Comparison of ENCODE assay signal across 16 mouse cellular contexts in genomic region chr13:90463381-90463780, GRCm38 (mm10).
DNase-seq lines count a peak whose midpoint lies in the region; ATAC-seq and TF ChIP-seq lines count a peak whose summit lies in the region.
"Had no signal": no experiment of that assay in that cellular context is flagged by ENCODE, and none has a peak within 500 bp of the region (broad histone marks: within the 10 kb centered on the region; RNA-seq: fewer than 3 reads in every experiment).

No protein-coding gene starts in this region.

- no peaks in the 10 kb centered on the region for H3K36me3 ChIP-seq in kidney, embryonic 15.5 days
- no peaks in the 10 kb centered on the region for H3K36me3 ChIP-seq in intestine, embryonic 14.5 days (ENCODE audit: control insufficient read depth, insufficient read depth, low read length)
- H3K36me3 ChIP-seq in kidney, postnatal 0 days (ENCODE audit: insufficient read depth, low read length), result no peaks in the 10 kb centered on the region
- H3K36me3 ChIP-seq: embryonic facial prominence, embryonic 15.5 days; forebrain, embryonic 10.5 days; heart, embryonic 13.5 days had no signal

- POLR2A ChIA-PET in Patski (lab: Charles Lee), result interaction anchor here (1.0 kb wide), 1 partner anchor 25 kb away, joined by 3 read pairs; no protein-coding TSS in a partner anchor

- 51% methylated on average over 2 of the region's 2 CpGs for WGBS in kidney, embryonic 15.5 days
- 53% methylated on average over 2 of the region's 2 CpGs for WGBS in intestine, embryonic 14.5 days
- 48% methylated on average over 2 of the region's 2 CpGs for WGBS in kidney, postnatal 0 days

- H3K4me1 ChIP-seq in kidney, embryonic 15.5 days, result peaks cover 8% of the 10 kb centered on the region
- peaks cover 10% of the 10 kb centered on the region; the same call in 1 of the 2 replicates for H3K4me1 ChIP-seq in intestine, embryonic 14.5 days (replicated peaks; ENCODE audit: control insufficient read depth, insufficient read depth, low read length)
- H3K4me1 ChIP-seq in kidney, postnatal 0 days (replicated peaks; ENCODE audit: insufficient read depth, low read length), result peaks cover 5% of the 10 kb centered on the region; the same call in 1 of the 2 replicates
- H3K4me1 ChIP-seq: forebrain, embryonic 10.5 days had no signal

- no peaks in the 10 kb centered on the region for H3K27me3 ChIP-seq in kidney, embryonic 15.5 days
- no peaks in the 10 kb centered on the region for H3K27me3 ChIP-seq in Patski
- H3K27me3 ChIP-seq in intestine, embryonic 14.5 days (replicated peaks; ENCODE audit: control insufficient read depth, insufficient read depth, low read length), result no peaks in the 10 kb centered on the region
- no peaks in the 10 kb centered on the region for H3K27me3 ChIP-seq in kidney, postnatal 0 days (ENCODE audit: insufficient read depth, low read length)
- H3K27me3 ChIP-seq: embryonic facial prominence, embryonic 15.5 days; heart, embryonic 13.5 days had no signal

- no peak for TF ChIP-seq CTCF in Patski (IDR thresholded peaks at IDR 0.05)
- no peak for TF ChIP-seq CTCF in kidney, postnatal 0 days (IDR thresholded peaks at IDR 0.05; ENCODE audit: low read depth)

- no peak overlapping the region for H3K4me3 ChIP-seq in kidney, embryonic 15.5 days (replicated peaks)
- no peak overlapping the region for H3K4me3 ChIP-seq in intestine, embryonic 14.5 days (ENCODE audit: low read depth, low read length)
- H3K4me3 ChIP-seq in kidney, postnatal 0 days (replicated peaks; ENCODE audit: low read depth, low read length), result no peak overlapping the region
- H3K4me3 ChIP-seq: embryonic facial prominence, embryonic 15.5 days; erythroblast, embryonic 14.5 days; forebrain, embryonic 10.5 days; heart, embryonic 13.5 days had no signal

- DNase-seq in kidney, postnatal 10 days, result no peak
- peak; percentile 17 for DNase-seq in Patski (ENCODE audit: low read depth, low spot score)
- no peak for DNase-seq in intestine, embryonic 14.5 days (ENCODE audit: low spot score)
- peak; percentile 39 for DNase-seq in kidney, postnatal 0 days (ENCODE audit: low spot score)
- no peak for DNase-seq in cerebellum, adult 9-11 months
- no peak for DNase-seq in testis, postnatal 10 days (ENCODE audit: low spot score)
- DNase-seq: adrenal gland, adult 8-10 months; cerebellum, adult 2 months; cerebellum, postnatal 14 days; embryo, embryonic 11 days had no signal

- in situ Hi-C loops in Patski (cut with MboI; ENCODE audit: low pct_unique_long_range_greater_than_20kb), result no loop called here

- CTCF ChIA-PET in Patski (lab: Charles Lee), result interaction anchor here (1.9 kb wide), 1 partner anchor 30 kb away, joined by 5 read pairs; no protein-coding TSS in a partner anchor

- H3K9ac ChIP-seq in kidney, embryonic 15.5 days, result no peak overlapping the region
- no peak overlapping the region for H3K9ac ChIP-seq in intestine, embryonic 14.5 days (ENCODE audit: low read length)
- H3K9ac ChIP-seq in kidney, postnatal 0 days (ENCODE audit: low read depth, low read length), result no peak overlapping the region
- H3K9ac ChIP-seq: embryonic facial prominence, embryonic 15.5 days; heart, embryonic 13.5 days had no signal

- no peak overlapping the region for H3K4me2 ChIP-seq in kidney, embryonic 15.5 days
- no peak overlapping the region for H3K4me2 ChIP-seq in intestine, embryonic 14.5 days (ENCODE audit: low read length)
- H3K4me2 ChIP-seq in kidney, postnatal 0 days (ENCODE audit: low read length), result no peak overlapping the region
- H3K4me2 ChIP-seq: embryonic facial prominence, embryonic 15.5 days; heart, embryonic 13.5 days had no signal

- no peak overlapping the region for H3K27ac ChIP-seq in kidney, embryonic 15.5 days
- H3K27ac ChIP-seq in intestine, embryonic 14.5 days (ENCODE audit: low read depth), result no peak overlapping the region
- H3K27ac ChIP-seq in kidney, postnatal 0 days, result no peak overlapping the region
- H3K27ac ChIP-seq: embryonic facial prominence, embryonic 15.5 days; forebrain, embryonic 10.5 days; heart, embryonic 13.5 days had no signal

- no peaks in the 10 kb centered on the region for H3K9me3 ChIP-seq in kidney, embryonic 15.5 days (replicated peaks)
- H3K9me3 ChIP-seq in intestine, embryonic 14.5 days (ENCODE audit: control insufficient read depth, low read length), result no peaks in the 10 kb centered on the region
- H3K9me3 ChIP-seq in kidney, postnatal 0 days (replicated peaks; ENCODE audit: low read length), result no peaks in the 10 kb centered on the region
- H3K9me3 ChIP-seq: embryonic facial prominence, embryonic 15.5 days; forebrain, embryonic 10.5 days; heart, embryonic 13.5 days had no signal

- ATAC-seq in kidney, embryonic 15.5 days (replicated peaks; ENCODE audit: low FRiP score), result peak; percentile 86
- ATAC-seq in Patski, result no peak
- ATAC-seq in intestine, embryonic 14.5 days (replicated peaks; ENCODE audit: low FRiP score, low TSS enrichment, low read depth), result peak; percentile 79
- peak; percentile 73 for ATAC-seq in kidney, postnatal 0 days (replicated peaks; ENCODE audit: low FRiP score, low read depth)
- ATAC-seq: forebrain, embryonic 14.5 days had no signal

Comparison
In these comparisons a context has a peak if more than half of its experiments do, and no peak if none do; other contexts are left out.
1. DNase-seq: peak in Patski (single experiment) and kidney, postnatal 0 days (single experiment); none in kidney, postnatal 10 days (single experiment), intestine, embryonic 14.5 days (single experiment), cerebellum, adult 9-11 months (single experiment) and testis, postnatal 10 days (single experiment).